Mouse (Mus musculus) heart, adult 2 months (tissue): Measurements from ENCODE around the gene Ror1.

Source experiments
- CTCF ChIP-seq: fragments of 200-600 bp; IDR thresholded peaks from 2 replicates; pipeline ENCODE4 v1.8.1; 2022; ENCODE audit warnings: antibody characterized with exemption, mild to moderate bottlenecking, moderate library complexity
- POLR2A ChIP-seq: fragments of 200-500 bp; IDR thresholded peaks from 2 replicates; pipeline ENCODE4 v1.6.1; 2011; ENCODE audit warnings: mild to moderate bottlenecking, low read depth, low read length, control low read depth; ENCODE audit not compliant: insufficient read depth

- TF ChIP-seq POLR2A (no peak), CTCF (no peak)
Observed at GRCm38 (mm10) chr4:100247826-100248225, 152.2 kb downstream of the Ror1 start.
